Mouse (Mus musculus) bone marrow macrophage, adult 2 months (primary cell): ENCODE measurements at regions not wholly inside any gene's neighbourhood (a gene's known extent, or its start where the extent isn't known, plus 50 kb on each side); places are given as distances from the start of the nearest gene placed in this dataset.
A peak's percentile ranks its signal among the peaks of the same experiment; 100 is the strongest.

ENCODE experiments used
- H3K27ac ChIP-seq: 2 replicates; pipeline ENCODE4 v1.5.1; 2012; ENCODE audit warnings: low read depth, low read length; ENCODE audit not compliant: insufficient read depth
- H3K4me1 ChIP-seq: 2 replicates; pipeline ENCODE4 v1.6.1; 2012; ENCODE audit warnings: low read length; ENCODE audit not compliant: control insufficient read depth, insufficient read depth
- H3K4me3 ChIP-seq: 2 replicates; pipeline ENCODE4 v1.5.1; 2012; ENCODE audit warnings: mild to moderate bottlenecking, low read length, moderate library complexity; ENCODE audit not compliant: insufficient read depth
- CTCF ChIP-seq: IDR thresholded peaks from 2 replicates; pipeline ENCODE4 v1.5.1; 2012; ENCODE audit warnings: low read depth, mild to moderate bottlenecking, low read length, moderate library complexity
- POLR2A ChIP-seq: IDR thresholded peaks from 2 replicates; pipeline ENCODE4 v1.6.1; 2012; ENCODE audit warnings: mild to moderate bottlenecking, low read depth, low read length, borderline replicate concordance

- TF ChIP-seq CTCF (no peak), POLR2A (no peak)
- no peaks in the 10 kb centered on the region for H3K4me1 ChIP-seq
- no peak overlapping the region for H3K4me3 ChIP-seq
- H3K27ac ChIP-seq: no peak overlapping the region
Observed at GRCm38 (mm10) chr16:29790064-29790463, 210.9 kb downstream of the Opa1 start.

DNA sequence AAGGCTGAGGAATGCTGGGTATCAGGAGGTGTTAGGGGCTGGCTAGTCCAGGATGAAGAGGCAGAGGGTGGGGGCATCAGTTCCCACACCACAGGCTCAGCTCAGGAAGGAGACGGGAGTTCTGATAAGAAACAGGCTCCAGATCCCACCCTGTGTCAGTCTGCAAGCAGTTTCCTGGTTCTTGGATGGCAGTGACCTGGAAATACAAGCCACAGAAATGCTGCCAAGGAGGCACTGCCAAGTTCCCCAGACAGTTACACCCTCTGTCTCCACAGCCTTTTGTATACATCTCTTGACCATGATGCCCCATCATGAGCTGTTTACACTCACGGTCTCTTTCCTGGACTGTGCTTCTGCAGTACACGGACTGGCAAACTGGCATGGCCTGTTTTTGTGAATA, 220.1 kb downstream of the Opa1 start:
- no peaks in the 10 kb centered on the region for H3K4me1 ChIP-seq
- no peak overlapping the region for H3K27ac ChIP-seq
- TF ChIP-seq CTCF (no peak), POLR2A (no peak)
- no peak overlapping the region for H3K4me3 ChIP-seq

DNA sequence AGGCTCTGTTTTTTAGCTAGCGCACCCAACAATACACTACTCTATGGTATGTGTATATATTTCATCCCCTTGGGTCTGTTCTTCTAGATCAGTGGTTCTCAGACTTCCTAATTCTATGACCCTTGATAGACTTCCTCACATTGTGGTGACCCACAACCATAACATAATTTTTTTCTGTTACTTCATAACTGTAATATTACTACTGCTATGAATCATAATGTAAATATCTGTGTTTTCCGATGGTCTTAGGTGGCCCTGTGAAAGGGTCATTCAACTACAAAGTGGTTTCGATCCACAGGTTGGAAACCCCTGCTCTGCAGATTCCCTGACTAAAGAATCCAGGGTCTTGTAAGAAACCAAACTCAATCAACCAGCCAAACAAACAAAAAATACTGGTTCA, 220.8 kb downstream of the Opa1 start:
- Histone ChIP-seq H3K27ac (no peak overlapping the region), H3K4me1 (no peaks in the 10 kb centered on the region), H3K4me3 (no peak overlapping the region)
- no peak for TF ChIP-seq CTCF
- TF ChIP-seq POLR2A: no peak

DNA sequence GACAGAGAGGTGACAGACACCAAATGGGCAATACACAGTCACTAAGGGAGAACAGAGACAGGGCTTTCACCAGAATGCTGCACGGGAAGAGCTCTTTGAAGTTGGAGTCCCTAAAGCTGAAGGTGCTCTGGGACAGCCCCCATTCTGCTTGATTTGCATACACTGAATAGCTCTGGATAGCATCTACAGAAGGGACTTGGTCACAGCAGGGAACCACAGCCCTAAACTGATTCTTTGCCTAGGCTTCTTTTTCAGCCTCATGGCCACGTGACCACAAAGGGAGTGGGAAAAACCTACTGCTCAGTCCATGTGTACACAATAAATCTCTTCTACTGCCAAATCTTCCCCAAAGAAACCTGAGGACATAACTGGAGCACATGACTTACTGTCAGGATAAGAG, 221.3 kb downstream of the Opa1 start:
- TF ChIP-seq CTCF (no peak), POLR2A (no peak)
- Histone ChIP-seq H3K4me3 (no peak overlapping the region), H3K4me1 (no peaks in the 10 kb centered on the region), H3K27ac (no peak overlapping the region)

- TF ChIP-seq CTCF: no peak
- no peak for TF ChIP-seq POLR2A
- H3K4me3 ChIP-seq: no peak overlapping the region
- no peak overlapping the region for H3K27ac ChIP-seq
- H3K4me1 ChIP-seq: no peaks in the 10 kb centered on the region
Observed at GRCm38 (mm10) chr16:29802085-29802484, 223.0 kb downstream of the Opa1 start.

- Histone ChIP-seq H3K4me1 (no peaks in the 10 kb centered on the region), H3K27ac (no peak overlapping the region), H3K4me3 (no peak overlapping the region)
- TF ChIP-seq POLR2A (no peak), CTCF (no peak)
Observed at GRCm38 (mm10) chr16:29802603-29803002, 223.5 kb downstream of the Opa1 start.

GRCm38 (mm10) chr16:29807859-29808258, 228.7 kb downstream of the Opa1 start:
- H3K27ac ChIP-seq: no peak overlapping the region
- TF ChIP-seq CTCF (no peak), POLR2A (no peak)
- no peak overlapping the region for H3K4me3 ChIP-seq
- no peaks in the 10 kb centered on the region for H3K4me1 ChIP-seq

- no peak overlapping the region for H3K27ac ChIP-seq
Observed at GRCm38 (mm10) chr16:29808851-29809250, 229.7 kb downstream of the Opa1 start.

GRCm38 (mm10) chr16:29813411-29814038, 234.4 kb downstream of the Opa1 start:
- Histone ChIP-seq H3K4me3 (peak overlapping the region; percentile 56), H3K27ac (no peak overlapping the region), H3K4me1 (no peaks in the 10 kb centered on the region)
- TF ChIP-seq CTCF (no peak), POLR2A (no peak)

More at GRCm38 (mm10) chr16:29808851-29809250, 229.7 kb downstream of the Opa1 start:
- no peaks in the 10 kb centered on the region for H3K4me1 ChIP-seq
- TF ChIP-seq CTCF (no peak), POLR2A (no peak)
- no peak overlapping the region for H3K4me3 ChIP-seq

- Histone ChIP-seq H3K27ac (no peak overlapping the region), H3K4me1 (no peaks in the 10 kb centered on the region), H3K4me3 (peak overlapping the region; percentile 56)
- TF ChIP-seq POLR2A: no peak
- TF ChIP-seq CTCF: no peak
Observed at GRCm38 (mm10) chr16:29814039-29814438, 234.9 kb downstream of the Opa1 start.
